Mouse (Mus musculus) mature B cell (primary cell): ENCODE data around the gene Gm21915.

Source experiments
- in situ Hi-C: fragments of 300-500 bp; cut with MboI; formaldehyde crosslinking; loops from 2 replicates; pipeline ENCODE4 v1.14.3; 2019

Gene Gm21915

DNA sequence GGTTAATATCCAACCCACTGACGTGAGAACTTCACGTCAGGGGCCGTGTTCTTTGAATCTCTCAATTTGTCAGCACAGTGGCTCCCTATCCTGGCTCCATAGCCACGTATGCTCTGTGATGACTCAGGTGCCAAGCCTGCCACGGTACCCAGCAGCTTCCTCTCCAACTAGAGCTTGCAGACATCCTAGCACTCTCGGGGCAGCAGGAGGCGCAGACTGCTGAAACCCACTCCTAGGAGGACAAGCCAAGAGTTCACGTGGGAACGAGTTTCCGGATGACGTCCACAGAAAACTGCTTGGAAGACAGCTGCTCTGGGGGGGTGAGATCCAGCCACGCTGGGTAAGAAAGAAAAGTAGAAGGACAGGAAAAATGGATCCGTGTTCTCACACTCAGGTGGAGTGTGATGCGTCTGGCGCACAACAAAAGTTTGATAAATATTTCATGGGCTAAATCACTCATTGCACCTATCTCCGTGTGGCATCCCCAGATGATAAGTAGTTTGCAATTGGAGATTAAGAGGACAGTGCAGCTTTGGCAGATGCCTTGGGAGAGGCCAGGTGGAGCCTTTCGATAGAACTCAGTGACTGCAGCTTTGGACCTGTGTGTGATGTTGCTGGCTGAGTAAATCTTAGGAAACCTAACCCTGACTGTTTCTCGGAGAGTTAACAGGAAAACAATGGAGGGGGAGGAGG, 46.9 kb downstream of the Gm21915 start:
- in situ Hi-C loops: no loop called here

DNA sequence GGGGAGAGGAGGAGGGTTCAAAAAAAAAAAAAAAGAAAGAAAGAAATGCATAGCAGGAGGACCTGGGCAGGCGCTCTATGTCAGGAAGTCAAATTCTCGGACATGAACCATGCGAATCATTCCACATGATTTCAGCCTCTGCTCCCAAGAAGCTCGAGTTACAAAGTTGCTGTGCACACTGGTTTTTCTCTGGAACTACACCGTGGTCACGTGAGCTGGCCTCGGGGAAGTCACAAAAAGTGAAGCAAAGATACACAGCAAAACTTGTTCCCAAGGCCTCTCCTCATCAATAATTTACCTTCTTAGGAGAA, 47.4 kb downstream of the Gm21915 start:
- in situ Hi-C loops: no loop called here
